Mouse (Mus musculus) intestine, embryonic 16.5 days (tissue): ENCODE measurements around the gene Tnn. TPM values are rescaled to one million over a fixed set of nuclear protein-coding genes. Genes with fewer than 3 reads are reported as not detected.

Experiments
- ATAC-seq: fragments of 200-750 bp; cut with Nextera tagmentation; 2 replicates; pipeline ENCODE4 v1.8.0; 2017; ENCODE audit warnings: moderate TSS enrichment, moderate library complexity
- H3K27ac ChIP-seq: fragments of 300-500 bp; sonication (generic); 2 replicates; pipeline ENCODE4 v1.5.1; 2014; ENCODE audit warnings: mild to moderate bottlenecking, low read length
- H3K27me3 ChIP-seq: fragments of 300-500 bp; sonication (generic); replicated peaks from 2 replicates; pipeline ENCODE4 v1.6.1; 2014; ENCODE audit warnings: low read length, control low read depth, mixed read lengths; ENCODE audit not compliant: control insufficient read depth, insufficient read depth
- H3K36me3 ChIP-seq: fragments of 300-500 bp; sonication (generic); 2 replicates; pipeline ENCODE4 v1.6.1; 2014; ENCODE audit warnings: low read length, control low read depth; ENCODE audit not compliant: control insufficient read depth, insufficient read depth
- H3K4me1 ChIP-seq: fragments of 300-500 bp; sonication (generic); 2 replicates; pipeline ENCODE4 v1.6.1; 2014; ENCODE audit warnings: low read length, control low read depth, mixed read lengths; ENCODE audit not compliant: control insufficient read depth, insufficient read depth
- H3K4me2 ChIP-seq: fragments of 300-500 bp; sonication (generic); 2 replicates; pipeline ENCODE4 v1.6.1; 2014; ENCODE audit warnings: low read depth, low read length, control low read depth
- H3K4me3 ChIP-seq: fragments of 300-500 bp; sonication (generic); 2 replicates; pipeline ENCODE4 v1.5.1; 2014; ENCODE audit warnings: mild to moderate bottlenecking, low read length
- H3K9ac ChIP-seq: fragments of 300-500 bp; sonication (generic); 2 replicates; pipeline ENCODE4 v1.6.1; 2014; ENCODE audit warnings: low read depth, low read length
- H3K9me3 ChIP-seq: fragments of 300-500 bp; sonication (generic); 2 replicates; pipeline ENCODE4 v1.6.1; 2016; ENCODE audit warnings: low read length, control low read depth; ENCODE audit not compliant: control insufficient read depth
- WGBS: fragments of 180-500 bp; shearing (Covaris S2); extraction: QIAGEN DNeasy Blood & Tissue Kit; methylation state at CpG from one replicate; pipeline ENCODE4 v1.1.7; 2014; 5-methylcytosine and 5-hydroxymethylcytosine counted together
- polyA plus RNA-seq: library from polyadenylated mRNA; unstranded; fragments of >200 nt; fragmentation: Nextera tagmentation; extraction: Ambion mirVana; gene quantifications from 2 replicates; pipeline ENCODE4 v1.2.1, GENCODE M21; 2015

The Tnn gene
- polyA plus RNA-seq, 1 experiment from 2014 or later: 6.1 TPM

- WGBS: 66% methylated on average over 5 of the region's 5 CpGs
- ATAC-seq: peak; percentile 57
Measured at GRCm38 (mm10) chr1:160061321-160061720, 92.1 kb downstream of the Tnn start.

GRCm38 (mm10) chr1:160060542-160060941 is 92.8 kb downstream of the Tnn start:
- Histone ChIP-seq H3K4me2 (no peak overlapping the region), H3K36me3 (no peaks in the 10 kb centered on the region), H3K9ac (no peak overlapping the region), H3K27ac (no peak overlapping the region), H3K4me3 (no peak overlapping the region), H3K4me1 (no peaks in the 10 kb centered on the region), H3K27me3 (no peaks in the 10 kb centered on the region), H3K9me3 (no peaks in the 10 kb centered on the region)
- WGBS: 67% methylated on average over 6 of the region's 6 CpGs
- ATAC-seq: no peak

More at GRCm38 (mm10) chr1:160061321-160061720, 92.1 kb downstream of the Tnn start:
- peaks cover 1% of the 10 kb centered on the region; the same call in 1 of the 2 replicates for H3K9me3 ChIP-seq
- H3K27me3 ChIP-seq: no peaks in the 10 kb centered on the region
- H3K4me3 ChIP-seq: no peak overlapping the region
- H3K4me1 ChIP-seq: no peaks in the 10 kb centered on the region
- no peaks in the 10 kb centered on the region for H3K36me3 ChIP-seq
- no peak overlapping the region for H3K9ac ChIP-seq
- no peak overlapping the region for H3K27ac ChIP-seq
- H3K4me2 ChIP-seq: no peak overlapping the region

GRCm38 (mm10) chr1:160059908-160060307 is 93.5 kb downstream of the Tnn start:
- 81% methylated on average over 1 of the region's 1 CpGs for WGBS
- H3K9me3 ChIP-seq: no peaks in the 10 kb centered on the region
- H3K4me1 ChIP-seq: no peaks in the 10 kb centered on the region

GRCm38 (mm10) chr1:160057657-160058056 is 95.7 kb downstream of the Tnn start:
- ATAC-seq: 0 out of 2 replicates have a peak, but pooled peaks have one; percentile 12
- Histone ChIP-seq H3K4me2 (no peak overlapping the region), H3K9me3 (no peaks in the 10 kb centered on the region), H3K4me1 (no peaks in the 10 kb centered on the region), H3K27ac (no peak overlapping the region), H3K36me3 (no peaks in the 10 kb centered on the region), H3K4me3 (no peak overlapping the region), H3K9ac (no peak overlapping the region), H3K27me3 (no peaks in the 10 kb centered on the region)
- WGBS: 68% methylated on average over 3 of the region's 3 CpGs

More at GRCm38 (mm10) chr1:160059908-160060307, 93.5 kb downstream of the Tnn start:
- H3K4me3 ChIP-seq: no peak overlapping the region
- no peak for ATAC-seq
- no peaks in the 10 kb centered on the region for H3K36me3 ChIP-seq
- no peak overlapping the region for H3K9ac ChIP-seq
- H3K27ac ChIP-seq: no peak overlapping the region
- H3K4me2 ChIP-seq: no peak overlapping the region
- no peaks in the 10 kb centered on the region for H3K27me3 ChIP-seq

- Histone ChIP-seq H3K9me3 (no peaks in the 10 kb centered on the region), H3K27ac (no peak overlapping the region), H3K9ac (no peak overlapping the region), H3K36me3 (no peaks in the 10 kb centered on the region), H3K27me3 (no peaks in the 10 kb centered on the region), H3K4me2 (no peak overlapping the region), H3K4me1 (no peaks in the 10 kb centered on the region), H3K4me3 (no peak overlapping the region)
- ATAC-seq: no peak
- 71% methylated on average over 5 of the region's 5 CpGs for WGBS
Measured at GRCm38 (mm10) chr1:160054366-160055078, 98.9 kb downstream of the Tnn start.

DNA sequence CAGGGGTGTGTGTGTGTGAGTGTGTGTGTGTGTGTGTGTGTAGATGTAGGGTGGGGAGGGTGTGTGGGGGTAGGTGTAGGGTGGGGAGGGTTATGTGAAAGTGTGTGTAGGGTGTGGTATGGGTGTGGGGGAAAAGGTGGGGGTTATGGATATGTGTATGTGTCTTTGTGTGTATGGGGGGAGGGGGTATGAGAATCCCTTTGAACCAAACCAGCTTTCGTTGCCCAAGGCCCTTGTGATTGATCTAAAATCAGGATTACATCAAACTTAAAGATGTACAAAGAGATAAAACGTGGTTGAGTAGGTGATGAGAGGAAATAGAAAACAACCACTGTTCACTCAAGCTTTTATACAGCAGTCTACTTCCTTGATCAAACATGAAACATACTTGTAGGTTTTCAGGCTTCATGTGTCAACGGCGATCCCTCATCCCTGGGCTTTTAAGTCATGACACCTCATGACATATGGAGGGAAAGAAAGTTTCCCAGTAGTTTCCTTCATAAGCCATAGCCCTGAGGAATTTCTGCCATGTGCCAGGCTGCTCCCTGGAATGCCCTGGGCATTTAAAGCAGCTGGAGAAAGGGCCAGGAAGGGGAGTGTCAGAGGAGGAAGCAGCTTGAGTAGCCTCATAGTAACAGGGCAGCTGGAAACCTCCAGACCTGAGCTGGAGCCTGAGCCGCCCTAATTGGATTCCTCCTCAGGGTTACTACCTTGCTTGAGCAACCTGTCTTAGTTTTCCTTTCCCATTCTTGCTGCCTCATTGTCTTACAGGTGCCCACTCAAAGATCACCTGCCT is 99.7 kb downstream of the Tnn start:
- ATAC-seq: no peak
- Histone ChIP-seq H3K36me3 (no peaks in the 10 kb centered on the region), H3K27ac (no peak overlapping the region), H3K9ac (no peak overlapping the region), H3K27me3 (no peaks in the 10 kb centered on the region), H3K9me3 (no peaks in the 10 kb centered on the region), H3K4me1 (no peaks in the 10 kb centered on the region), H3K4me3 (no peak overlapping the region), H3K4me2 (no peak overlapping the region)
- WGBS: 77% methylated on average over 5 of the region's 5 CpGs

DNA sequence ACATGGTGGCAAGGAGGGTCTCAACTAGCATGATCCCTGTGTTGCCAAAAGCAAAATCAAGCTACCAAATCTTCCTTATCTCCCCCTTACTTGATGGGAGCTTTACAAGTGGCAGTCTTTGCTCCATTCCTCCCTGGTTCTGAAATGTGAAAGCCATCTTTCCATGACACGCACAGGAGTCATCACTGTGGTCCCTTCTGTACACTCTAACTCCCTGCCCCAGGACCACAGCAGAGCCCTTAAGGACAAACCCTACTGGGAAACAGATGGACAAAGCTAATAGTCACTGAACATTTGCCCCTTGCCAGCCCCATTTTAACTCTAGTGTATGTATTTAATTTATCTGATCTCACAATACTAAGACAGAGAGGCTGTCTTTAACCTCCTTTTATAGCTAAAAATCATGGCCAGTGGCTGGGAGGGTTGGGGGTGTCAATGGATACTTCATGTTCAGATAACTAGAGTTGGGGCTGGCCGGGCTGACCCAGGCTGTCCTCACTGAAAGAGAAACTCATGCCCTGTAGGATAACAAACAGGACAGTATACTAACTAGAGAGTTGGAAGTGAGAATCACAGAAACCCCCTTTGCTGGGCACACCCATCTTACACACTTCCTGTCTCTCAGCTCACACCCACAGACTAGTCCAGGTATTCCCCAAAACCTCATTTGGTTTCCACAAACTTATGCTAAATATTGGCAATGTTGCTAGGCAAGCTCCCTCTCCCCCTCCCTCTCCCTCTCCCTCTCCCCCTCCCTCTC is 100.6 kb downstream of the Tnn start:
- Histone ChIP-seq H3K4me1 (no peaks in the 10 kb centered on the region), H3K4me2 (no peak overlapping the region), H3K36me3 (no peaks in the 10 kb centered on the region), H3K27ac (no peak overlapping the region), H3K9me3 (no peaks in the 10 kb centered on the region), H3K4me3 (no peak overlapping the region), H3K9ac (no peak overlapping the region), H3K27me3 (no peaks in the 10 kb centered on the region)
- ATAC-seq: no peak
- 93% methylated on average over 2 of the region's 2 CpGs for WGBS

- Histone ChIP-seq H3K9me3 (no peaks in the 10 kb centered on the region), H3K4me3 (no peak overlapping the region), H3K9ac (no peak overlapping the region), H3K27ac (no peak overlapping the region), H3K27me3 (no peaks in the 10 kb centered on the region), H3K4me2 (no peak overlapping the region), H3K36me3 (no peaks in the 10 kb centered on the region), H3K4me1 (no peaks in the 10 kb centered on the region)
- WGBS: 91% methylated on average over 6 of the region's 6 CpGs
- no peak for ATAC-seq
Measured at GRCm38 (mm10) chr1:160050898-160051297, 102.5 kb downstream of the Tnn start.
